Mouse (Mus musculus) cerebral cortex, adult 2 months (tissue): ENCODE results near the gene Lif.

Experiments used
- WGBS: fragments of 180-500 bp; shearing (Covaris S2); methylation state at CpG from one replicate; pipeline ENCODE4 v1.1.7; 2018; 5-methylcytosine and 5-hydroxymethylcytosine counted together

Lif gene

DNA sequence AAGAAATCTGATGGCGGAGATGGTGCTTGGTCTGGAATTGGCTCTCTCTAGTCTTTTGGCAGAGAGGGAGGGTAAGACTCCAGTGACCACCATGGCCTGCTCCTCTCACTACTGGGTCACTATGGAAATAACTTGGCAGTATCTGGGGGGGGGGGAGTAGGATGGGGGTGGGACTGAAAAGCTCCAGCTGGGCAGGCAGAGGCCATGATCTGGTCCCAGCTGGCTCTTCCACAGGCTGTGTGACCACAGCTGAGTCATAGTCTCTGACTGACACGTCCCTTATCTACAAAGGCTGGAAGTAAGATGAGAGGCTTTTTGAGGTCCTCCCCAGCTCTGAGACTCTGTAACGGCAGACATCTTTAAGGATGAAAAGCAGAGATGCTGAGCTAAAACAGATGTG, 40.4 kb downstream of the Lif start:
- WGBS = 78% methylated on average over 3 of the region's 3 CpGs

- 65% methylated on average over 7 of the region's 7 CpGs for WGBS
These were observed 41.3 kb downstream of the Lif start for GRCm38 (mm10) chr11:4298615-4299014.

DNA sequence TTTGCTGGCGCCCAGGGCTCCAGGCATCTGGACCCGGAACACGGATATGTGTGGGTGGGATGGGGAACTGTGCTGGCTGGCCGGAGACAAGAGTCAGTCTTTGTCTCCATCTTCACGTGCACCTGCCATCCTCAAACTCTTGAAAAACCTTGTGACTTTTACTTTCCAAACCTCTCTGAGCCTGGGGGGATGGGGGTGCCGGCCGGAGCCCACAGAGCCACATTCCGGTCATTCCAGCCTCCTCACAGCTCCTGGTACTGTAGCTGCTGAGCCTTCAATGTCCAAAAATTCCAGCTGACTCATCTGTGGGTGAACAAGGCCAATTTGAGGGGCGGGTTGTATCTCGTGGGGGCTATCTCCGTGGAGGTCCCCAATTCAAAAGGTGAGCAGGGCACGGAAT, 41.8 kb downstream of the Lif start:
- WGBS = 68% methylated on average over 12 of the region's 12 CpGs

DNA sequence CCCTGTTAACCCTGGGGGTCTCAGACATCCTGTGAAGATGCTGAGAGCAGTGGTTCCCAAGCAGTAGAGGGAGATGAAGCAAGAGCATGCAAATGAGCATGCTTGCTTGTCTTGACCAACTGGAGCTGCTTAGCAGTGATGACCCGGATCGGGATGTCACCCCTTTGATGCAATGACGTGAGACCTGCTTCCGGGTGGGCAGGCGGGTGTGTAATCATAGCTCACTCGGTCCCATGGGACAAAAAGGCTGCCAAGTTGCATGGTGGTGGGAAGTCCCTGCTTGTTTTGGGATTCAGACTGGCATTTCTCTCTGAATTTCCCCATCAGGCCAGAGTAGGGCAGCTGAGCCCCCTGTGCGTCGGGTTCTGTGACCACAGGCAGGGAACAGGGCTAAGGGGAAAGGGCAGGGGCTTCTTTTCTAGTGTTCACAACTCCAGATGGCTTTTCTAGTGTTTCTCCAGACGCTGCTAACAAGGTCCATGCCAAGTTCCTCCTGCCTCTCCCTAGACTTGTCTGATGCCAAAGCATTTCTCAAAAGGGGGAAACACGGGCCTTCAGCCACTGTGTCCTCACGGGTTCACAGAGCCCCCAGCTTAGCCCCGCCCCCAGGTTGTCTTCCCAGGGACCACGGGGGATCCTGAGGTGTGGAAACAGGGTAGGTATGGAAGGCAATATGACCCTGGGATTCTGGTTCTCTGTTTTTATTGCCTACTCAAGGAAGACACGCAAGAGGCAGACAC, 42.5 kb downstream of the Lif start:
- WGBS = 64% methylated on average over 14 of the region's 14 CpGs

- WGBS = 78% methylated on average over 3 of the region's 3 CpGs
These were observed 43.3 kb downstream of the Lif start for GRCm38 (mm10) chr11:4300683-4301082.

GRCm38 (mm10) chr11:4302363-4302913, 45.1 kb downstream of the Lif start:
- 75% methylated on average over 5 of the region's 5 CpGs for WGBS

DNA sequence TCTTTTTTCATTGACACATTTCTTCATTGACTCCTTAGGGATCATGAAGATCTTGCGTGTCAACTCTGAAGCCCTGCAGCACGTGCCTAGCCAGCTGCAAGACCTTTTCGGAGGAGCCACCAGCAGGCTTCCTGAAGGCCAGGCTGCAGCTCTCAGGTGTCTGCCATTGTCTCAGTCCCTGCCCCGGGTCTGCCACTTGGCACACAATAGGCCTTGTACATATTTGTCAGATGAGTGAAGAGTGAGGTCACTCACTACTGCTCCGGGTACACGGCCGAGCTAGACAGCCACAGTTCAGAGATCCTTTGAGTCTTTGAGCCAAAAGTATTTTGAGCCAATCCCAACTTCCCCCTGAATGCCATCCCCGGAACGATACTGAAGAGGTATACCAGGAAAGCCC, 45.7 kb downstream of the Lif start:
- WGBS = 73% methylated on average over 9 of the region's 9 CpGs

GRCm38 (mm10) chr11:4304203-4304602, 46.8 kb downstream of the Lif start:
- WGBS = 84% methylated on average over 4 of the region's 4 CpGs

- 93% methylated on average over 4 of the region's 4 CpGs for WGBS
These were observed 47.7 kb downstream of the Lif start for GRCm38 (mm10) chr11:4305090-4305489.

DNA sequence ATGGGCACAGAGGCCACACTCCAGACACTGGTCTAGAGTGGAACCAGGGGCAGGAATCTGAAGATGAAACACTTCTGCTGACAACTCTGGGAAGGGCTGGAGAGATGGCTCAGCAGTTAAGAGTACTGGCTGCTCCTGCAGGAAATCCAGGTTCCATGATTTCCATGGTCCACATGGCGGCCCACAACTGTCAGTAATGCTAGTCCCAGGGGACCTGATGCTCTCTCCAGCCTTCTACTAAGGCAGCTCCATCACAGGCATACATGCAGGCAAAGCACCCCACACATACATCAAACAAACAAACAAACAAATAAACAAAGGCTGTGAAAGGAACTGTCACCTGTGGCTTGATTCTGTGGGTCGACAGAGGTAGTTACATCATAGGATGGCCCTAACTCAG, 48.7 kb downstream of the Lif start:
- WGBS = 84% methylated on average over 2 of the region's 2 CpGs

DNA sequence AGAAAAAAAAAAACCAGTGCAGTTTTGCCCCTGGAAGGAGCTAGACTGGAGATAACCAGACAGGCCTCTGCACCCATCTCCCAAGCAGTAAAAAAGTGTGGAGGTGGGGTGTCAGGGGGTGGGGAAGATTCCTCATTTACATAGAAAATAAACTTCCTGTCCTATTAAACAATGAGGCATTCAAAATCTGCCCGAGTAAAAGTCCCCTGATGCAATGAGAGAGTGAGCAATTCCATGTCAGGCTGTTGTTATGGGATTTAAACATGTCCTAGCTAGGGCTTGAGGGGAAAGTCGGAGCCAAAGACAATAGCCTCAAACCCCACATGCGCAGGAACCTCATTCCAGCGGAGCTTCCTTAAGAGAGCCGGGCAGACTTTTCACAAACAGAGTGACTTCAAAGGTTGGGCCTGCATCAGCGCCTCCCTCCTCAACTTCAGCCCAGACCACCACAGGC, 50.7 kb downstream of the Lif start:
- 68% methylated on average over 6 of the region's 6 CpGs for WGBS

DNA sequence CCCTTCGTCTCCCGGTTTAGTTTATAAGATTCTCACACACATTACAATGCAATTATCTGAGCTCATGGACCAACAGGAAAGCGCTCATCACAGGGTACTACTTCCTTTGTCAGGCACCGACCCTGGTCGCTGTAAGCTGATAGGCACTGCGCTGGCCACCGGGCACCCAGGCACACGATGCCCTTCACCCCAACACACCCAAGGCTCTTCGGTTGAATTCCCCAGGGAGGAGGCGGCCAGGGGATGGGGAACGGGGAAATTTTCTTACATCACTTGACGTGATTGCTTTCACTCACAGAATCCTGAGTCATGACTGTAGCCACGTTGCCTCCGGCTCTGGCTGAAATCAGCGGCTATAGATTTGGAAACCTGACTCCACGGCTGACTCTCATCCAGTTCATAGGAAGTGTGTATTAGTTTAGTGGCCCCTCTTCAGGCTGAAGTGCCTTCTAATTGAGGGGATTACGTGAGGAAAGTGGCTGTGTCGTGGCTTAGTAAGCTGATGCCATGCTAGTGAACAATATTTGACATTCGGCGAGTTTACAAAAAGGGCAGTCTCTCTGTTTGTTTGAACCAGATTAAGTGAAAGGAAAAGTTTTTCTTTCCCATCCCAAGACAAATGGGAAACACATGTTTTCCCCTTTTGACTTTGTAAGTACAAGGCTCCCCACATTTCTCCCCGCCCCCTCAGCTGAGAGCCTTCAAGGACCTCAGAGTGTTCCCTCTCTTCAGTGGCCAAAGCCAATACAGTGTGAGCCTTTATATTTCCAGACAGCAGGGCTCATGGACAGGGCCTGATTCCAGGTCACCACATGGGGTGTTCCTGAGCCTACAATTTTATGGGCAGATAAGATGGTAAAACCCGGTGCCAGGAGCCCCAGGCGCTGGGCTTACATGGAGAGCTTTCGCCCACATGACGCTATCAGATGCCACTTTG, 51.4 kb downstream of the Lif start:
- 67% methylated on average over 25 of the region's 25 CpGs for WGBS

- 86% methylated on average over 4 of the region's 4 CpGs for WGBS
These were observed 52.3 kb downstream of the Lif start for GRCm38 (mm10) chr11:4309613-4310012.

DNA sequence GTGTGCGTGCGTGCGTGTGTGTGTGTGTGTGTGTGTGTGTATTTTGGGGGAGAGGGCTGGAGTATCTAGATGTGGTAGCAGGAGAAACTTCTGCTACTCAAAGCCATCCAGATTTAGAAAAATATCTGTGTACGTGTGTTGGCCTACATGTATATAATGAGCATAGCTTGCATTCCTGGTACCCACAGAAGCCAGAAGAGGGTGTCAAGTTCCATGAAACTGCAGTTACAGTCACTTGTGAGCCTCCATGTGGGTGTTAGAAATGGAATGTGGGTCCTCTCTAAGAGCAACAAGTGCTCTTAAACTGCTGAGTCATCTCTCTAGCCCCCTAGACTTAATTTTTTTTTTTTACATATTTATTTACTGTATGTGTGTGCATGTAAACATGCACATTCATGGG, 53.0 kb downstream of the Lif start:
- WGBS = 86% methylated on average over 4 of the region's 4 CpGs

GRCm38 (mm10) chr11:4312180-4312579, 54.8 kb downstream of the Lif start:
- WGBS = 91% methylated on average over 4 of the region's 4 CpGs

GRCm38 (mm10) chr11:4317287-4317686, 59.9 kb downstream of the Lif start:
- WGBS = 70% methylated on average over 5 of the region's 5 CpGs

DNA sequence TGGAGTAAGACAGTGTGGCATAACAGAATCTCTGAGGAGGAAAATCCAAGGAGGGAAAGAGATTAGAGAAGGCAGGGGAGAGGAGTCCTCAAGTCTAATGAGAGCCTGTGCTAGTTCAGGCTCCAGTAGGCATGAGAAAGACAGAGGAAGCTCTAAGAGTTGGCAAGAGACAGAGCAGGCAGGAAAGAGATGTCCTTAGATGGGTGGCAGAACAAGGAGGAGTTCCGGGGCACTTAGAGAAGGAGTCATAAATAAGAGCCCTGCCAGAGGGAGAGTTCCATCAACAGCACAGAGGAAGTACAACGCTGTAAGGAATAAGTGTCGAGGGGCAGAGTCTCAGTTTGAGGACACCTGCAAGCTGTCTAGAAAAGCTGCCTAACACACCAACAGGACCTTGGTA, 60.7 kb downstream of the Lif start:
- WGBS = 89% methylated on average over 3 of the region's 3 CpGs

GRCm38 (mm10) chr11:4319212-4319955, 62.0 kb downstream of the Lif start:
- WGBS = 77% methylated on average over 14 of the region's 14 CpGs

DNA sequence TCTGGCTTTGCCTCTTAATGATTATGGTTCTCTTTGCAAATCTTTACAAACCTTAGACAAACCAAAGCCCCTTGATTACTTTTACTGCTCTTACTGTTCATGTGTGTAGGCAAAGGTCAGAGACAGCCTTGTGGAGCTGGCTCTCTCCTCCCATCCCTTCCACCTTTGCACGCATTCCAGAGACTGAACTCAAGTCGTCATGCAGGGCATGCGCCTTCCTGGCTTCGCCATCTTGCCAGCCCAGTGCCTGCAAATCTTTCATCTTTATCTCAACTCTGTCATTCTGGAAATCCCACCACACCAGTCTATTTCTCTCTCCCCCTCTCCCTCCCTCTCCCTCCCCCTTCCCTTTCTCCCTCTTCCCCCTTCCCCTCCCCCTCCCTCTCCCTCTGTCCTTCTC, 63.5 kb downstream of the Lif start:
- 81% methylated on average over 4 of the region's 4 CpGs for WGBS
